Mouse (Mus musculus) thymus, postnatal 0 days (tissue): Measurements from ENCODE around the gene Tfap2e. TPM values are rescaled to one million over a fixed set of nuclear protein-coding genes. Genes with fewer than 3 reads are reported as not detected.

Experiments used
- DNase-seq: peaks from one replicate; pipeline ENCODE4 v3.0.0-alpha.2; 2015; ENCODE audit warnings: low spot score
- polyA plus RNA-seq: library from polyadenylated mRNA; unstranded; fragments of >200 nt; fragmentation: Nextera tagmentation; extraction: Ambion mirVana; gene quantifications from 2 replicates; pipeline ENCODE4 v1.2.1, GENCODE M21; 2015

Tfap2e gene
- polyA plus RNA-seq, 1 experiment from 2014 or later, result not detected

GRCm38 (mm10) chr4:126706630-126707438 is 29.2 kb downstream of the Tfap2e start:
- DNase-seq, result no peak

GRCm38 (mm10) chr4:126696908-126697307 is 39.1 kb downstream of the Tfap2e start:
- DNase-seq, result no peak

- DNase-seq, result no peak
These were observed 43.0 kb downstream of the Tfap2e start for GRCm38 (mm10) chr4:126693021-126693420.

- DNase-seq, result no peak
These were observed 46.6 kb downstream of the Tfap2e start for GRCm38 (mm10) chr4:126689457-126689856.

GRCm38 (mm10) chr4:126683084-126683483 is 53.0 kb downstream of the Tfap2e start:
- no peak for DNase-seq

- DNase-seq, result no peak
These were observed 53.7 kb downstream of the Tfap2e start for GRCm38 (mm10) chr4:126682298-126682697.

GRCm38 (mm10) chr4:126677054-126678003 is 58.7 kb downstream of the Tfap2e start, which contains the start of gene Psmb2:
Gene Psmb2, plus strand, starts transcription at chr4:126677630.
- peak; percentile 99 for DNase-seq

- DNase-seq, result no peak
These were observed 69.0 kb downstream of the Tfap2e start for GRCm38 (mm10) chr4:126667075-126667474.

Other genes starting within 250 kb of the Tfap2e start
- 0.47 and 0.60 TPM in 2 replicates for gene Ago4, start 202.8 kb downstream of the Tfap2e start, polyA plus RNA-seq
- 43.9 and 63.1 TPM in 2 replicates for gene Clspn, start 179.3 kb downstream of the Tfap2e start, polyA plus RNA-seq
- 1.1 and 1.7 TPM in 2 replicates for gene 5730409E04Rik, start 126.4 kb downstream of the Tfap2e start, polyA plus RNA-seq
- 566 and 594 TPM in 2 replicates for gene Psmb2, start 58.6 kb downstream of the Tfap2e start, polyA plus RNA-seq
- gene Ncdn, start 17.2 kb upstream of the Tfap2e start, polyA plus RNA-seq, result 18.4 and 20.6 TPM in 2 replicates
- 15.4 and 15.6 TPM in 2 replicates for gene AU040320, start 17.3 kb upstream of the Tfap2e start, polyA plus RNA-seq
- 12.0 and 14.3 TPM in 2 replicates for gene Zmym4, start 231.9 kb upstream of the Tfap2e start, polyA plus RNA-seq